Mouse (Mus musculus): Measurements from ENCODE around the gene Trim62. TPM values are rescaled to one million over a fixed set of nuclear protein-coding genes. Genes with fewer than 3 reads are reported as not detected.

Gene Trim62
- polyA plus RNA-seq, 1 experiment from 2014 or later: 11.4 TPM

GRCm38 (mm10) chr4:128942346-128942745, 59.0 kb downstream of the Trim62 start:
- Histone ChIP-seq H3K4me3 (replicated peaks) (no peak overlapping the region), H3K4me2 (no peak overlapping the region), H3K27ac (no peak overlapping the region), H3K9ac (replicated peaks) (no peak overlapping the region), H3K36me3 (0 out of 2 replicates have a peak, but pooled peaks cover 3% of the 10 kb centered on the region), H3K4me1 (replicated peaks) (peaks cover 1% of the 10 kb centered on the region; the same call in 1 of the 2 replicates), H3K27me3 (no peaks in the 10 kb centered on the region), H3K9me3 (peaks cover 4% of the 10 kb centered on the region; the same call in 1 of the 2 replicates)
- no peak for ATAC-seq (ENCODE audit: insufficient number of reproducible peaks, insufficient read depth, low FRiP score, low TSS enrichment, low read depth)
- 60% methylated on average over 3 of the region's 3 CpGs for WGBS

DNA sequence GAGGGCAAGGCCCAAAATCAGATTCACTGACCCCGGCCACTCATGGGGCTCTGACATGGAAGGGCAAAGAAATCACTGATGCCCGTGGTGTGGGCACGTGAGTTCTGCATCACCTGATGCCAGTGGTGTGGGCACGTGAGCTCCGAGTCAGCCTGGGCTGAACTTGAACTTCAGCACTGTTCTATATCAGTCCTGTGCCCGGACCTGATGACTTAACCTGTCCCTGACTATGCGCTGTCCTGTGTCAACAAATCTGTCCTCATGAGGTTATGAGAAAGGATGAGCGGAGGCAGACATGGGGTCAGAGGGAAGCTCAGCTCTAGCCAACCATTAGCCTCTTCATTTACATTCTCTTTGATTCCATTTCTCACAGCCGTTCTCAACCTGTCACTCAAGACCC, 63.4 kb downstream of the Trim62 start:
- Histone ChIP-seq H3K9ac (replicated peaks) (no peak overlapping the region), H3K4me2 (no peak overlapping the region), H3K27me3 (no peaks in the 10 kb centered on the region), H3K27ac (no peak overlapping the region), H3K4me1 (replicated peaks) (peaks cover 4% of the 10 kb centered on the region; the same call in 1 of the 2 replicates), H3K9me3 (peaks cover 4% of the 10 kb centered on the region; the same call in 1 of the 2 replicates), H3K36me3 (0 out of 2 replicates have a peak, but pooled peaks cover 3% of the 10 kb centered on the region), H3K4me3 (replicated peaks) (no peak overlapping the region)
- no peak for ATAC-seq (ENCODE audit: insufficient number of reproducible peaks, insufficient read depth, low FRiP score, low TSS enrichment, low read depth)
- WGBS: 81% methylated on average over 9 of the region's 9 CpGs

GRCm38 (mm10) chr4:128947326-128947933, 64.0 kb downstream of the Trim62 start:
- 14% methylated on average over 18 of the region's 18 CpGs for WGBS
- Histone ChIP-seq H3K4me3 (replicated peaks) (no peak overlapping the region), H3K36me3 (0 out of 2 replicates have a peak, but pooled peaks cover 1% of the 10 kb centered on the region), H3K9me3 (peaks cover under 1% of the 10 kb centered on the region; the same call in 1 of the 2 replicates), H3K4me2 (0 out of 2 replicates have a peak overlapping the region, but pooled peaks have one; percentile 3), H3K27ac (no peak overlapping the region), H3K4me1 (replicated peaks) (peaks cover 4% of the 10 kb centered on the region; the same call in 1 of the 2 replicates), H3K27me3 (no peaks in the 10 kb centered on the region), H3K9ac (replicated peaks) (no peak overlapping the region)
- no peak for ATAC-seq (ENCODE audit: insufficient number of reproducible peaks, insufficient read depth, low FRiP score, low TSS enrichment, low read depth)

- H3K9me3 ChIP-seq: no peaks in the 10 kb centered on the region
- no peak overlapping the region for H3K9ac ChIP-seq (replicated peaks)
- ATAC-seq (ENCODE audit: insufficient number of reproducible peaks, insufficient read depth, low FRiP score, low TSS enrichment, low read depth): no peak
- no peaks in the 10 kb centered on the region for H3K36me3 ChIP-seq
- WGBS: 26% methylated on average over 6 of the region's 6 CpGs
- H3K4me3 ChIP-seq (replicated peaks): no peak overlapping the region
- H3K4me2 ChIP-seq: no peak overlapping the region
- H3K27me3 ChIP-seq: no peaks in the 10 kb centered on the region
- peaks cover 4% of the 10 kb centered on the region; the same call in 1 of the 2 replicates for H3K4me1 ChIP-seq (replicated peaks)
- H3K27ac ChIP-seq: no peak overlapping the region
Observed at GRCm38 (mm10) chr4:128948137-128948674, 64.8 kb downstream of the Trim62 start.

- no peaks in the 10 kb centered on the region for H3K27me3 ChIP-seq
- peaks cover 4% of the 10 kb centered on the region; the same call in 1 of the 2 replicates for H3K4me1 ChIP-seq (replicated peaks)
- H3K4me2 ChIP-seq: no peak overlapping the region
- no peaks in the 10 kb centered on the region for H3K9me3 ChIP-seq
- H3K9ac ChIP-seq (replicated peaks): no peak overlapping the region
- ATAC-seq (ENCODE audit: insufficient number of reproducible peaks, insufficient read depth, low FRiP score, low TSS enrichment, low read depth): no peak
- no peaks in the 10 kb centered on the region for H3K36me3 ChIP-seq
- no peak overlapping the region for H3K4me3 ChIP-seq (replicated peaks)
- 40% methylated on average over 15 of the region's 15 CpGs for WGBS
- H3K27ac ChIP-seq: no peak overlapping the region
Observed at GRCm38 (mm10) chr4:128949470-128950005, 66.2 kb downstream of the Trim62 start.

- Histone ChIP-seq H3K4me3 (replicated peaks) (no peak overlapping the region), H3K4me1 (replicated peaks) (peaks cover 4% of the 10 kb centered on the region; the same call in 1 of the 2 replicates), H3K9me3 (no peaks in the 10 kb centered on the region), H3K27me3 (no peaks in the 10 kb centered on the region), H3K9ac (replicated peaks) (no peak overlapping the region), H3K36me3 (no peaks in the 10 kb centered on the region), H3K27ac (no peak overlapping the region), H3K4me2 (no peak overlapping the region)
- no peak for ATAC-seq (ENCODE audit: insufficient number of reproducible peaks, insufficient read depth, low FRiP score, low TSS enrichment, low read depth)
- WGBS: 88% methylated on average over 5 of the region's 5 CpGs
Observed at GRCm38 (mm10) chr4:128950461-128950860, 67.1 kb downstream of the Trim62 start.

GRCm38 (mm10) chr4:128953851-128954250, 70.5 kb downstream of the Trim62 start:
- Histone ChIP-seq H3K9ac (replicated peaks) (no peak overlapping the region), H3K36me3 (no peaks in the 10 kb centered on the region), H3K27me3 (no peaks in the 10 kb centered on the region), H3K27ac (no peak overlapping the region), H3K4me3 (replicated peaks) (no peak overlapping the region), H3K4me2 (no peak overlapping the region), H3K9me3 (no peaks in the 10 kb centered on the region), H3K4me1 (replicated peaks) (peaks cover 9% of the 10 kb centered on the region; the same call in 1 of the 2 replicates)
- no peak for ATAC-seq (ENCODE audit: insufficient number of reproducible peaks, insufficient read depth, low FRiP score, low TSS enrichment, low read depth)
- WGBS: 86% methylated on average over 5 of the region's 5 CpGs

DNA sequence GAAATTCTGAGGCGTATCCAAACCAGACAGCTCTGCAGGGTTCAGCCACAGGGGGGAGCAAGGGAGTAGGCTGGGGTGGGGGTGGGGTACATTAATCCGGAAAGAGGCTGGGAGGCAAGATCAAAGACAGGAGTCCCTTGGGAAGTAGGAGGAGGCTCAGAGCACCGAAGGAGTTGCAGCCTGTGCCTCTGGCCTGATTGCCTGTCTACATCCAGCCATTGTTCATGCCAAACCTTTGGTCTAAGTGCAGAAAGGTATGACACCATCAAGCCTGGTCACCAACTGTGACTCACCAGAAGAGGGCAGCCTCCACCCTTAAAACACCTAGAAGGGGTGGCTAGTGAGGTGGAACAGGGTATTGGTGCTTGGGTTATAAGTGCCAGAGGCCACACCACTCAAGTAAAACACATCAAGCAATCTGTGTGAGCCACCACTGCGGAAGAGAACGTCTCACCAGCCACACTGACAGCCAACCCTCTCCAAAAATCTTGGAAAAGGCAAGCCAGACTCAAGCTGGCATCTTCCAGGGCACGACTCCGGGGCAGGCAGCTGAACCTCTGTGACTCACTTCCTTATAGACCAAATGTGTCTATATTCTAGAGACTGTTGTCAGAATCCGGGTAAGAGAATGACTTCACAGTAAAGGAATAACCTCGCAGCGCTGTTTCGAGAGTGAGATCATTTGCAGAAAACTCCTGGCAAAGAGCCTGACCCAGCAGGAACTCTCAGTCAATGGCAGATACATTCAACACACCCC, 74.0 kb downstream of the Trim62 start:
- Histone ChIP-seq H3K9ac (replicated peaks) (no peak overlapping the region), H3K27ac (0 out of 2 replicates have a peak overlapping the region, but pooled peaks have one; percentile 29), H3K9me3 (no peaks in the 10 kb centered on the region), H3K36me3 (no peaks in the 10 kb centered on the region), H3K4me3 (replicated peaks) (no peak overlapping the region), H3K4me1 (replicated peaks) (peaks cover 28% of the 10 kb centered on the region), H3K4me2 (no peak overlapping the region), H3K27me3 (peaks cover 10% of the 10 kb centered on the region)
- ATAC-seq (ENCODE audit: insufficient number of reproducible peaks, insufficient read depth, low FRiP score, low TSS enrichment, low read depth): no peak
- 50% methylated on average over 11 of the region's 11 CpGs for WGBS

DNA sequence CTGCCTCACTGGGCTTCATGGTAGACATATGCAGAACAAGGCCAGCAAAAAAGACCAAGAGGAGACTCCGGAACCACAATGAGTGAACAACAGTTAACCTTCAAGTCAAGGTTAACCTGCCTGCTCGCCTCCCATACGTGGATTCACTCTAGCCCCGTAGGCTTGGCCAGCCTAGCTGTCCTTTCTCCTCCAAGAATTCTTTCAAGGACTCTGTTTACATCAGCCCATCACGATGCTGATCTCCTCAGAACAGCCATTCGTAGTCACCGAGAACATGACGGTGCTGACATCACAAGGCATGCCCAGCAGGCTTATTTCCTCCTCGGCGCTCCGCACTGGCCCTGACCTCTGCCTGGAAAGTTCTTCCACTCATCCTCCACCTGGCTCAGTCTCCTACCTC, 74.8 kb downstream of the Trim62 start:
- no peak overlapping the region for H3K27ac ChIP-seq
- no peak for ATAC-seq (ENCODE audit: insufficient number of reproducible peaks, insufficient read depth, low FRiP score, low TSS enrichment, low read depth)
- peaks cover 31% of the 10 kb centered on the region for H3K4me1 ChIP-seq (replicated peaks)
- no peaks in the 10 kb centered on the region for H3K36me3 ChIP-seq
- 85% methylated on average over 11 of the region's 11 CpGs for WGBS
- H3K4me2 ChIP-seq: no peak overlapping the region
- H3K9me3 ChIP-seq: no peaks in the 10 kb centered on the region
- H3K27me3 ChIP-seq: peaks cover 10% of the 10 kb centered on the region
- H3K9ac ChIP-seq (replicated peaks): no peak overlapping the region
- H3K4me3 ChIP-seq (replicated peaks): no peak overlapping the region

- Histone ChIP-seq H3K4me1 (replicated peaks) (peaks cover 32% of the 10 kb centered on the region), H3K36me3 (no peaks in the 10 kb centered on the region), H3K27me3 (peaks cover 10% of the 10 kb centered on the region), H3K9me3 (no peaks in the 10 kb centered on the region), H3K9ac (replicated peaks) (no peak overlapping the region), H3K4me2 (no peak overlapping the region), H3K4me3 (replicated peaks) (no peak overlapping the region), H3K27ac (no peak overlapping the region)
- ATAC-seq (ENCODE audit: insufficient number of reproducible peaks, insufficient read depth, low FRiP score, low TSS enrichment, low read depth): no peak
- WGBS: 56% methylated on average over 8 of the region's 8 CpGs
Observed at GRCm38 (mm10) chr4:128958849-128959248, 75.5 kb downstream of the Trim62 start.

GRCm38 (mm10) chr4:128959676-128960075, 76.3 kb downstream of the Trim62 start:
- WGBS: 86% methylated on average over 17 of the region's 17 CpGs
- no peaks in the 10 kb centered on the region for H3K36me3 ChIP-seq
- H3K4me2 ChIP-seq: no peak overlapping the region
- no peaks in the 10 kb centered on the region for H3K9me3 ChIP-seq
- H3K4me3 ChIP-seq (replicated peaks): no peak overlapping the region
- H3K27ac ChIP-seq: no peak overlapping the region
- peaks cover 32% of the 10 kb centered on the region for H3K4me1 ChIP-seq (replicated peaks)
- peaks cover 10% of the 10 kb centered on the region for H3K27me3 ChIP-seq
- no peak overlapping the region for H3K9ac ChIP-seq (replicated peaks)
- no peak for ATAC-seq (ENCODE audit: insufficient number of reproducible peaks, insufficient read depth, low FRiP score, low TSS enrichment, low read depth)
